In the genomic region with DNA sequence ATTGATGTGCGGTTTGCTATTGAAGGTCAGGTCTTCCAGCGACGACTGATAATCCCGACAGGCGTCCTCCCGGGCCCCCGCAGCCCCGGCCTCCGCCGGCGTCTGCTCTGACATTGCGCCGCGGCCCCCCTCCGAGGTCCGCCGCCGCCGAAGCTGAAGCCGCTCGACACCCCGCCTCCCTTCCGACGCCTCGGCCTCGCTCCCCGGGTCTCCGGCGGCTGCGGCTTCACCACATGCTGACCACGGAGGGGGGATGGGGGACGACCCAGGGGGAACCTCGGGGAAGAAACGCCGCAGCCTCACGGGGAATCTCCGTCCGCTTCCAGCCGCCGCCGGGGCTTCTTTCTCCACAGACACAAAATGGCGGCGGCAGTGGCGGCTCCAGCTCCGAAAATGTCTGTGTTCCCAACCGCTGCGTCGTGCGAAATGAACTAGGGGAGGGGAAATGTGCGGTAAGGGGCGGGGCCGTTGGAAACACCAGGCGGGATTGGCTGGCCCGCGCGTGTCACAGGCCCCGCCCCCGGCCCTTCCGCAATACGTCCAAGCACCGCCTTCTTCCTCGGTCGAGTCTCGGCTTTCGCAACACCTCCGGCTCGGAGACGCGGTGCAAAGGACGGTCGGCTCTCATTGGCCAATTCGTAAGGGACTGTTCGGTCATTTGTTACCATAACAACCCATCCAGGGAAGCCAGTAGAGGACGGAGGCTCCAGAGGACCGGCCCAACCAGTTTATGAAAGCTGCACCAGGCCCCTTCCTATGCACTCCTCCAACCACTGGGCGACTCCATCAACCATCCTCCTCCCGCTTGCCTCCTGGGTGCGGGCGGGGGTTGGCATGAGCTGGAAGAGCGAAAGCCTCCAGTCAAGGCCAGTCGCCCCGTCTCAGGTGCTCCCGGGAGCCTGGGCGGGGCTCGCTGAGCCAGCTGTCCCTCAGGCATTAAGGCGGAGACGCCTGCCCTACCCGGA, we compare ENCODE assay signal across 7 mouse cellular contexts. TPM values are rescaled to one million over a fixed set of nuclear protein-coding genes. Genes with fewer than 3 reads are reported as not detected.
DNase-seq lines count a peak whose midpoint lies in the region; ATAC-seq lines count a peak whose summit lies in the region.

A gene (minus strand): TSS at position 428 of the 965 bp plus-strand sequence.

- peak within 1 kb of the TSS; percentile 97 for H3K27ac ChIP-seq in intestine, embryonic 15.5 days
- H3K27ac ChIP-seq in midbrain, embryonic 10.5 days (replicated peaks) = peak within 1 kb of the TSS; percentile 99

- no peaks in the 10 kb centered on the region for H3K36me3 ChIP-seq in intestine, embryonic 15.5 days
- H3K36me3 ChIP-seq in midbrain, embryonic 10.5 days = peaks cover 17% of the 10 kb centered on the region

- peak within 1 kb of the TSS; percentile 98 for H3K9ac ChIP-seq in intestine, embryonic 15.5 days

- H3K4me1 ChIP-seq in intestine, embryonic 15.5 days (replicated peaks) = peaks cover 3% of the 10 kb centered on the region
- peaks cover 26% of the 10 kb centered on the region for H3K4me1 ChIP-seq in midbrain, embryonic 10.5 days

- ATAC-seq in intestine, embryonic 15.5 days = peak; percentile 99

- under 1% methylated on average over 87 of the region's 88 CpGs for whole genome bisulfite sequencing in intestine, embryonic 15.5 days
- under 1% methylated on average over 88 of the region's 88 CpGs for WGBS in midbrain, embryonic 10.5 days

- intact Hi-C loops in gastrocnemius, postnatal 36 days (cut with DNase I) = loop anchor here (5.0 kb wide), 2 partner anchors 58 to 73 kb away; a partner anchor contains a TSS
- intact Hi-C loops in left cerebral cortex, postnatal 25 days (cut with DNase I) = loop anchor here (1.0 to 5.0 kb wide), 3 partner anchors 53 to 205 kb away; a partner anchor contains a TSS

- no peaks in the 10 kb centered on the region for H3K27me3 ChIP-seq in intestine, embryonic 15.5 days (replicated peaks)
- no peaks in the 10 kb centered on the region for H3K27me3 ChIP-seq in midbrain, embryonic 10.5 days (ENCODE audit: low read depth, poor library complexity, severe bottlenecking)

- peak within 1 kb of the TSS; percentile 65 for H3K4me2 ChIP-seq in intestine, embryonic 15.5 days (replicated peaks)

- H3K4me3 ChIP-seq in intestine, embryonic 15.5 days (replicated peaks) = peak within 1 kb of the TSS; percentile 72
- peak within 1 kb of the TSS; percentile 77 for H3K4me3 ChIP-seq in midbrain, embryonic 10.5 days

- DNase-seq in adrenal gland, adult 2 months = peak; percentile 97
- peak; percentile 96 for DNase-seq in embryo, embryonic 11.5 days (ENCODE audit: low read depth, low spot score)
- DNase-seq in gastrocnemius, postnatal 36 days = peak; percentile 93
- peak; percentile 97 to 99 for DNase-seq in left cerebral cortex, postnatal 25 days (ENCODE audit: low spot score in 2 of 2)
- peak; percentile 98 for DNase-seq in midbrain, embryonic 10.5 days (ENCODE audit: low spot score)
- DNase-seq in right cerebral cortex, postnatal 4 days = peak; percentile 94

- no peaks in the 10 kb centered on the region for H3K9me3 ChIP-seq in intestine, embryonic 15.5 days
- H3K9me3 ChIP-seq in midbrain, embryonic 10.5 days (replicated peaks) = no peaks in the 10 kb centered on the region

RNA-seq across cellular contexts. Expression of the gene that starts here (rescaled TPM):
- total RNA-seq in adrenal gland, adult 2 months (2021) = 10 to 100 TPM; 45.2 to 68.5 TPM
- polyA plus RNA-seq in adrenal gland, adult 2 months (2012; rRNA removed) = 17.2 and 20.2 TPM in 2 replicates
- 10 to 100 TPM; 20.6 to 25.4 TPM for total RNA-seq in gastrocnemius, postnatal 36 days (2021)
- polyA plus RNA-seq in intestine, embryonic 15.5 days (2015; fragmentation: Nextera tagmentation; extraction: Ambion mirVana) = 19.3 and 20.1 TPM in 2 replicates
- 10 to 100 TPM; 47.4 to 49.8 TPM for total RNA-seq in left cerebral cortex, postnatal 25 days (2021)
- polyA plus RNA-seq in midbrain, embryonic 10.5 days (2016; fragmentation: Nextera tagmentation; extraction: Ambion mirVana) = 16.4 and 18.3 TPM in 2 replicates

Comparison
In these comparisons a context has a peak if more than half of its experiments do, and no peak if none do; other contexts are left out.
1. Peak in every context shown above with its lines: DNase-seq, ATAC-seq, H3K4me3 ChIP-seq and H3K27ac ChIP-seq.